Mouse (Mus musculus) left cerebral cortex, postnatal 4 days (tissue): ENCODE measurements around the gene Osbpl5. TPM values are rescaled to one million over a fixed set of nuclear protein-coding genes. Genes with fewer than 3 reads are reported as not detected.
"Not testable (repeated sequence)": the region's sequence is repeated elsewhere in the genome, so short reads cannot be mapped to it uniquely, and the experiment has no call there.

ENCODE experiments used
- DNase-seq: peaks from one replicate; pipeline ENCODE4 v3.0.0-alpha.2; 2022
- intact Hi-C: fragments of 180-260 bp; cut with DNase I; formaldehyde crosslinking; loops from one replicate; pipeline ENCODE4 v1.15.1; 2025
- total RNA-seq, 2 experiments: library from RNA; stranded (reverse); gene quantifications; 2 replicates each; pipeline ENCODE4 v1.2.3; 2021

Gene Osbpl5
- total RNA-seq, 2 experiments from 2014 or later = 67.5 to 84.1 TPM

DNA sequence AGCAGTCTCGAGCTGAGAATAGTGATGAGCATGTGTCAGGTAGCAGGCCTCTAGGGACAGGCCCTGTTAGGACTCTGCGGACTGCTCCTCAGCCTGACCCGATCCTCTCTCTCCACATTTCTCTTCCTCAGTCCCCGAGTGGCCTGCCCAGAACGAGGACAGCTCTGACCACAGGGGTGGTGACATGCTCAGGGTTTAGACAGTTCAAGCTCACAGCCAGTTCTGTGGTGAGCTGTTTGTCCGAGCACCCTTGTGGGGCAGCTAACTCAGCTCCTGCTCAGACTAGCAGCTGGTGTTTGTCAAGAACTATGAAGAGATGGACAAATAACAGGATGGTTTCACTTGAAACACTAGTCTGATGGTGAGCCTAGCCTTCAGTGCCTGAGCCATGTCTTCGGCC lies 45.4 kb downstream of the Osbpl5 start:
- intact Hi-C loops = no loop called here
- no peak for DNase-seq

DNA sequence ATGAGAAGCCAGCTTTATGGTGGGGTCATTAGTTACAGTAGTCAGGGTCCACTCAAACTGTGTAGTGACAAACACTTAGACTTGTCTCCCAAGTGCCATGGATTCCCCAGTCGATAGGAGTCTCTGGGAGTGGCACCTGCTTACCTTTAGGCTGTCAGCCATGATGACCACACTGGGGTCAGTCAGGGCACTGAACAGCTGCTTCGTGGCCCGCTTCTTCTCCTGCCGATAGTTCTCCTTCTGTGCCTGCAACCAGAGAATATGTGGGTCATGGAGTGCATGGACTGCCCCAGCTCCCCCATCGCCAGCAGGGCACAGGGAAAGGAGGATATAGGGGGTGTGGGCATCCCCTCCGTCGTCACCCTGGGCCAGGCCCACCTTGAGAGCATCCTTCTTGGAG lies 47.4 kb downstream of the Osbpl5 start:
- no peak for DNase-seq
- intact Hi-C loops = loop anchor here (5.0 kb wide), 1 partner anchor 53 kb away; no protein-coding TSS in a partner anchor

DNA sequence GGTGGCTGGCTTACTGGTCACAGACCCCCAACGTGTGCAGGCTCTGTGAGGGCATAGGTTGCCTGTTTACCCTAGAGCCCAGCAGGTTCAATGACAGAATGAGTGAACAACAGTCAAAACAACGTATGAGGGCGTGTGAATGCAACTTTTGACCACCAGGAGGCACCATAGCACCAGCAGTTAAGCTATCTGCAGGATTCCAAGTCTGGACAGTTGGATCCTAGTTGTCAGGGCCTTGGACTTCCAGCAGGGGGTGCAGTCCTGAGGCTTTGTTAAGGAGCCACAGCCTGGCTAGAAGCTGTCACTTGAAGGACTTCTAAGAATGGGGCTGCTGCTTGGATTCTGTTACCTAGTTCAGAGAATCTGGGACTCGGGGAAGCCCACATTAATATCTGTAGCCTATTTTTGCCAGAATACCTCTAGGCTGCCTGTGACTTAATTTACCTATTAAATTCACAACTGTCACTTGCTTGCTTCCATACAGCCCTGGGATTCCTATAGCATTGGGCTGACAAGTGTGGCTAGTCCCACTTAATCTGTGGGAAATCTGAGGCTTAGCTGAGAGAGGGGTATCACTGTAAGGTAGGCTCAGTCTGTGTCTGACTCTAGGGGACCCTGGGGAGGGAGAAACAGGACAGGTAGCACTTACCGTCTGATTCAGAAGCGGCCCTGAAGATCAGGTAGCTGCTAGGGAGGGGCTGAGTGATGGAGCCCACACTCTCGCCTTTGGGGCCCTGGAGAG lies 49.9 kb downstream of the Osbpl5 start:
- DNase-seq = peak; percentile 97
- intact Hi-C loops = loop anchor here (5.0 kb wide), 1 partner anchor 55 kb away; no protein-coding TSS in a partner anchor

DNA sequence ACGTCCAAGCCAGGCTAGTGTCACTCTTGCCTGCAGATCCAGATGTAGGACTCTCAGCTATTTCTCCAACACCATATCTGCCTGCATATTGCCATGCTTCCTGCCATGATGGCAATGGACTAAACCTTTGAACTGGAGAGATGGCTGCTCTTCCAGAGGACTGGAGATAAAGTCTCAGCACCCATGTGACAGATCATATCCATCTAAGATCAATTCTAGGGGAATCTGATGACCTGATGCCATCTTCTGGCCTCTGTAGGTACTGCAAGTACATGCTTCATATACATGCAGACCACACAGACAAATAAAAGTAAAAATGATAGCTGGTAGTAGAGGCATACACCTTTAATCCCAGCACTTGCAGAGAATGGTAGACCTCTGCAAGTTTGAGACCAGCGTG lies 60.6 kb downstream of the Osbpl5 start:
- DNase-seq = peak; percentile 35
- intact Hi-C loops = loop anchor here (10.0 kb wide), 1 partner anchor 111 kb away; no protein-coding TSS in a partner anchor

DNA sequence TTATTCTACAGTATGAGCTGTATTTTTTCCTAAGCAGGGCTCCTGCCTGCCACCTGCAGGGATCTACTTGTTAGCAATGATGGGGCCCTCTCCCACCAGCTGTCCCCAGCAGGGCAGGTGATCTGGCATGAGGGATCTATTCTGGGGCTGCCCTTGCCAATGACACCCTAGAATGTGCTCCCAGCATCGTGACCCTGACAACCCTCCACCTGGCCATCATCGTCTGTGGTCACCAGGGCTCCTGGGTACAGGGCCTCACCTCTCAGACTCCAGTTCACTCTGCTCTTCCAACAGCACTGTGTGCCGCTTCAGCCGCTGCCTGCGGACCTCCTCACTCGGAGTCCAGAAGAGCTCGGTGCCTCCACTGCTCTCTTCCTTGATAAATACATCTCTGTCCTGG lies 62.2 kb downstream of the Osbpl5 start:
- intact Hi-C loops = loop anchor here (10.0 kb wide), 1 partner anchor 110 kb away; no protein-coding TSS in a partner anchor
- DNase-seq = no peak

DNA sequence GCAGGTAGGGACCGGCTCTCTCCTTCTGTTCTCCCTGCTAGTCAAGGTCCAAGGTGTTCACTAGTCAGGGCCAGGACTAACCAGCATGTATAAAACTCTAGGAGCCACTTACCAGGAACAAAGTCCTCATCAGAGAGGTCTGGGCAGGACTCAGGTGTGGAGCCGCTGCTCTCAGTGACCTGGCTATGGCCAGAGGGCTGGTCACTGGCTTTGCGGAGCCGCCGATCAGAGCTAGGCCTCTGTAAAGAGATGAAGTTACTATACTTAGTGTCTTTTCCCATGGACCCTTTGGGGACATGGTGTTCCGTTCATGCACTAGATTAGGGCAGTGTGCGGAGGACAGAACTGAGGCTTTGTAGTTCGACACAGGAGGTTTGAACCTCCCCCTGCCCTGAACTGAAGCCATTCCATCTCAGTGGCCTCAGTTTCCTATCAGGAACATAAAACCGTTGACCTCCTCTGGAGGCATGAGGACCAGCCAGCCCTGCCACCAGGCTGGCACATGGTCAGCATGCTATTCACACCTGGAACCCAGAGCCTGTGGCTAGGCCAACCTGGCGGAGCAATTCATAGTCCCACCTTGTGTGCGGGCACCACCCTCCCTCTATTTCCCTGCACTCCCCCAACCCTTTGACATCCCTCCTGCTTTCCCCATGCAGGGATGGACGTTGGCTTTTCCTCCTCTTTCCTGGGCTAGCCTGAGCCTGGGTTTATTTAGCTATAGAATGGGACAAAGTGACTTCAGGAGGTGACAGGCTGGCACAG lies 63.9 kb downstream of the Osbpl5 start:
- no peak for DNase-seq

DNA sequence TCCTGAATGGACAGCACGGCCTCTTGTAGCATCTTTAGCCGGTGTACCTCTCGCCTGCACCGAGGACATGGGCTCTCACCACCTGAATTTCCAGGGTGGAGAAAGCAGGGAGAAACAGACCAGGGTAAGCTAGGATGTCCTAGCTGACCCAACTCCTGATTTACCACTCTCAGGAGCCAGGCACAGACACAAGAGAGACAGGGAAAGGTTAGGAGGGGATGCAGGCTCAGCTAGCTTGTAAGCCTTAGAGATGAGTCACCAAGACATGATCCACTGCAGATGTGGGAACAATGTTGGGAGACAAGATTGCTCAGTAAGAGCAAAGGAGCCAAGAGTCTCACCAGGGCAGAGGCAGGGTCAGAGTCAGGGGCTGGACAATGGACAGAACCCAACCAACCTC lies 64.9 kb downstream of the Osbpl5 start:
- no peak for DNase-seq
- intact Hi-C loops = loop anchor here (10.0 kb wide), 1 partner anchor 107 kb away; no protein-coding TSS in a partner anchor

More for the DNA sequence above, 63.9 kb downstream of the Osbpl5 start:
- intact Hi-C loops = loop anchor here (10.0 kb wide), 1 partner anchor 108 kb away; no protein-coding TSS in a partner anchor

DNA sequence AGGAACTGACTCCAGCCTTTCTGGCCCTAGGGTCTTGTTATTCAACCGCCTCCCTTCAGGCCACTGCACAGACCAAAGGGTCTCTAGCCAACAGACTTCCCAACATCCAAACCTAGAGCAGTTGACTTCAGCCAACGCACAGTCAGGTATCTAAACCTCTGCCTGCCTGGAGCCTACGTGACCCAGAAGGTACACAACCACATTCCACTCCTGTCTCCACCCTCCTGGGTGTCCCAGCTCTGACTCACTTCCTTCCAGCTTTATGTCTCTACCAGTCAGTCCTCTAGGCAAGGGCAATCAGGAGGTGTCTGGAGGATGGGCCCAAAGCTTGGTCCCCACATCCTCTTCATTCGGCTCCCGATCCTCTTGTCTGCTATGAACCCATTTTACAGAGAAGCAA lies 65.6 kb downstream of the Osbpl5 start:
- DNase-seq = no peak
- intact Hi-C loops = loop anchor here (10.0 kb wide), 1 partner anchor 106 kb away; no protein-coding TSS in a partner anchor

DNA sequence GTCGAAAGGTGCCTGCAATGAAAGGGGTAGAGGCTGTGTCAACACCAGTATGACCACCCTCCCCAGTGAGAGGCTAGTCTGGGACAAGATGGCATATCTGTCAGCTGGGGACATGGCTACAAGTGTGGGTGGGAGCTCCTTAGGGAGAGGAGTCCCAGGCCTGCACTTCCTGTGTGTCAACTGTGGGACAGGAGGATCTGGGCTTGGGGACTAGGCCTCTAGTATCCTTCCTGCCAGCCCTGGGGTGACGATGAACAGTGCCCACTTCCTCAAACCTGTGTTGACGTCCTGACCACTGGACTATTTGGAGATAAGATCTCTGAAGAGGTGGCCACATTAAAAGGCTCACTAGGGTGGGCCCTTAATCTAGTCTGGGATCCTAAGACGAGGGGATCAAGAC lies 66.8 kb downstream of the Osbpl5 start:
- DNase-seq = no peak
- intact Hi-C loops = loop anchor here (5.0 to 10.0 kb wide), 2 partner anchors 43 to 105 kb away; partner anchors contain the start of gene Tnfrsf22

DNA sequence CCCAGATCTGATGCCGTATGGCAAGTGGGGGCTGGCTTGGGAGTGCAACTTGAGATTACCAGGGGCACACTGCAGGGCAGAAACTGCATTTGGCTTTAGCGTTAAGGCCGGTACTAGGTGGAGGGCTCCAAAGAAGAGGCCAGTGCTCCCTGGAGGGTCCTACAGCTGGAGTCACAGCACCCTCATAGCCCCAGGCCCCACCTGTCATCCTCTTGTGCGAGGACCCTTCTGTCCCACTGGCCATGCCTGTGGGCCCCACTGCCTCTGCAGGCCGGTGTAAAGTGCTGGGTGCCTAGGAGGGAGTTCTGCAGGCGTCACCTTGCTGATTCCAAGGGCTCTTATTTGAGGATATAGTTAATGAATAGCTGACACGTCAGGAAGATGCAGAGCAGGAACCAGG lies 67.3 kb downstream of the Osbpl5 start:
- intact Hi-C loops = loop anchor here (5.0 kb wide), 1 partner anchor 42 kb away; the partner anchor contains the start of gene Tnfrsf22
- no peak for DNase-seq

DNA sequence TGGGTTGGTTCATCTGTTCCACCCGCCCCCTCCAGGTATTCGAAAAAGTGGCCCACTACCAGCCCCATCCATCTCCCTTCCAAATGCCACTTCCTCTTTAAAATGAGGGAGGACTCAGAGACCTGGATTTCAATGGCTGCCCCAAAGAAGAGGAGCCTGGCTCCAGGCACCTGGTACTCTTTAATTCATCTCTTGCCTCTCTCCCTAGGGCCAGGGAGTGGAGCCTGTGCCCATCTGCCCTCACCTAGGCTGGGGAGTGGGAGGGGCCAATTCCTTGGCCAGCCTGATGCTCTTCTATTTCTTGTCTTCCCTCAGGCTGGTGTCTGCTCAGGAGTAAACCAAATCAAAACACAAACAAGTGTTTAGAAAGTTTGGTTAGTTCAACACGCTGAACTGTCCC lies 70.1 kb downstream of the Osbpl5 start:
- DNase-seq = not testable (repeated sequence)
- intact Hi-C loops = loop anchor here (5.0 kb wide), 1 partner anchor 39 kb away; the partner anchor contains the start of gene Tnfrsf22

DNA sequence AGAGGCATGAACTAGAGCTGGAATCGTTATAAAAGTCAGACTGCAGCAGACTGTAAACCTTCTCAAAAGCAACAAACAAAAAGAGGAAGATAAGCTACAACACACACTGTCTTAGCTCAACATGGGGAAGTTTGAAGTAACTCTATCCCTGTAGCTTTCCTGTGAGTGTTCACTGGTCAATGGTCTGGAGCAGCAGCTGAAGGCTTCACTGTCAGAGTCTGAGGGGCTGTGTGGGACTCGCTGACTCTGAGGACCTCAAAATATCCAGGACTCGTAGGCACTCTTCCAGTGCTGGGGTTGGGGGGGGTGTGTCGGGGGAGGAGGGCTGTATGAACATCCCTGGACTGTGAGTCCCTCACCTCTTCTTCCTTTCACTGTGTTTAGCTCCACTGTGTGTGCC lies 70.6 kb downstream of the Osbpl5 start:
- intact Hi-C loops = loop anchor here (5.0 kb wide), 1 partner anchor 39 kb away; the partner anchor contains the start of gene Tnfrsf22
- DNase-seq = not testable (repeated sequence)

DNA sequence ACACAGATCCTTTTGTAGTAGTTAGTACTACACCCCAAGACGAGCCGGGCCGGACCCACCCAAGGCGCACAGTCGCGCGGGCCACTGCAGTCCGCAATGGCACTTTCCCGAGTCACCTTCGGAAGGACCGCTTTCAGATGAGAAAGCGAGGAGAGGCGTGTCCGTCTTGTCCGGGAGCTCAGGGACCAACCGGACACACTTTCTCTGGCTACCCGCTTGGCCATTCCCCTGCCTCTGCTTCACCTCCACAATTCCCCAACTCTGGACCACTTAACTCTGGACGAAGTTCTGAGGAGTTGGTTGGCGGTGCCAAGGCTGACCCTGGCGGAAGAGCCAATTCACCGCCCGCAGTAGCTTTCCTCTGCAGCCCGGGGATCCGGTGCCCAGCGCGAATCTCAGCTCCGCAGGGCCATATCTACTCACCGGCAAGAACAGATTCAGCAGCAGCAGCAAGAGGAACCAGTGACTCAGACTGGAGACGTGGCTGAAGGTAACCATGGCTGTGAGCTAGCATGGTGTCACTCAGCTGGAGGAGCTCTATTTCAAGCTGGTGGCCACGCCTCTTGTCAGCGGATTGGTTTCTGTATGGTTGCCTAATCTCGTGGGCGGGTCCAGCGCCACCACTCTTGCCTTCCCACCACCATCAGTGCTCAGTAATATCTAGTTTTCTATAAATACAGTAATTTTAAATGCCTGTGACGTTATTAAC lies 71.3 kb downstream of the Osbpl5 start, which contains the start of gene Tnfrsf23:
TSS of gene Tnfrsf23 (minus strand) at position 514 of the 709 bp plus-strand sequence.
- intact Hi-C loops = loop anchor here (5.0 kb wide), 1 partner anchor 38 kb away; the partner anchor contains the start of gene Tnfrsf22
- peak; percentile 47 for DNase-seq

DNA sequence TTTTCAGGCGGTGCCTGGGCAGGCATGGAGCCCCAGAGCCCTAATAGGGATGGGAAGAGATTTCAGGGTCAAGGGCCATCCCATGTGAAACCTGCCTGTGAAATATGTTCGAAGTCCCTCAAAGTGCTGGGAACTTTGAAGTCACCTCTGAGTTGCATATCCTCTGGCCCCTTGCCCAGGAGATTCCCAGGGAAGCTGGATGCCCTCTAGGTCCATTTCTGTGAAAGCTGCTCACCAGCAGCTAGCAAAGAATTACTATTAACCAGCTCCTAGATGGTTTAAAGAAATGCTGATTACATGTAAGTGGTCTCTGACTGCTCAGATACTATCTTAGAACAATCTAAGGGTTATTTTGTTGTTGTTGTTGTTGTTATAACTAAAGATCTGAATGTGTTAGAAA lies 72.2 kb downstream of the Osbpl5 start:
- intact Hi-C loops, DNase-seq: not testable (repeated sequence)

DNA sequence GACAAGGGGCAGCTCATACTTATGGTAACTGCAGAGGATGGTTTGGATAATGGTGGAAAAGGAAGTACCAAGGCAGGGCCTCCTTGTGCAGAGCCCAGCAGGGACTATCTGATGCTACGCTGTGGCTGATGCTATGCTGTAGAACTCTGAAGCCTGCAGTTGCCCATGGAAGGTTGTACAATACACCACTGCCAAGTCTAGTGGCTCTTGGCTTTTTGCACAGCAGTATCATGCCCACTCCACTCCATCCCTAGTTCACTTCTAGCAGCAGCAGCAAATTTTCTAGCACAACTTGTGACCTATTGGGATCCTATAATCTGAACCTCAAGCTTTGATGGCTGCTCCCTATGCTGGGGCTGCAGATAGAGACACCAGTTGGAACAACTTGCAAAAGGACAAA lies 75.2 kb downstream of the Osbpl5 start:
- no peak for DNase-seq
- intact Hi-C loops = no loop called here

DNA sequence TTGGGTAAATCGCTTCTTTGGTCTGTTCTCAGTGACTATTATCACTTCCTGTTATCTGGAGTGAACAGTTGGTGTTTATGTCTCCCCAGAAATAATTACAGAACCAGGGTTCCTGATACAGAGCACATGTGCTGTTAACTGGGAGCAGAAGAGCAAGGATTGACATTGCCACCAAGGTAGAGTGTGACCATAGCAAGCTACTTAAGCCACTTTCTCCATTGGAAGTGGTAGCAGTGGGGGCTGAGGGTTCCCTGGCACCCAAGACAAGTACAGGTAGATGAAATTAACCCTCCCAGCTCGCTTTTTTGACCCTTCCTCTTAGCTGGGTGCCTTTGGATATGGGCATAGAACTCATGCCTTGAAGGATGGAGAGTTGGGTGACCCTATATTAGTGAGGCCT lies 75.9 kb downstream of the Osbpl5 start:
- DNase-seq, intact Hi-C loops: not testable (repeated sequence)

DNA sequence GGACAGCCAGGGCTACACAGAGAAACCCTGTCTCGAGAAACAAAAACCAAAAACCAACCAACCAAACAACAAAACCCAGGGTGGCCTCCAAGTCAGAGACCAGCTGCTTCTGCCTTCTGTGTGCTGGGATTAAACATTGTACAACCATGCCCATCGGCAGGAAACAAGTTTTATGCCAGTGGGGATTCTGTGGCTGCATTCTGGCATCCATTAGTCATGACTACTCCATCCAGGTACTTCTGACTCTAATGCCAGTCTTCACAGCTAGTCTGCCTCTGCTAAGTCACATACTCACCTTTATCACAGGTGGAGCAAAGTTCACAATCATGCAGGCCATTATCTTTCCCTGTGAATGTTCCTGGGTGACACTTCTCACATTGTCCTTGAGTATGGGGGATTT lies 77.1 kb downstream of the Osbpl5 start:
- intact Hi-C loops = not testable (repeated sequence)

DNA sequence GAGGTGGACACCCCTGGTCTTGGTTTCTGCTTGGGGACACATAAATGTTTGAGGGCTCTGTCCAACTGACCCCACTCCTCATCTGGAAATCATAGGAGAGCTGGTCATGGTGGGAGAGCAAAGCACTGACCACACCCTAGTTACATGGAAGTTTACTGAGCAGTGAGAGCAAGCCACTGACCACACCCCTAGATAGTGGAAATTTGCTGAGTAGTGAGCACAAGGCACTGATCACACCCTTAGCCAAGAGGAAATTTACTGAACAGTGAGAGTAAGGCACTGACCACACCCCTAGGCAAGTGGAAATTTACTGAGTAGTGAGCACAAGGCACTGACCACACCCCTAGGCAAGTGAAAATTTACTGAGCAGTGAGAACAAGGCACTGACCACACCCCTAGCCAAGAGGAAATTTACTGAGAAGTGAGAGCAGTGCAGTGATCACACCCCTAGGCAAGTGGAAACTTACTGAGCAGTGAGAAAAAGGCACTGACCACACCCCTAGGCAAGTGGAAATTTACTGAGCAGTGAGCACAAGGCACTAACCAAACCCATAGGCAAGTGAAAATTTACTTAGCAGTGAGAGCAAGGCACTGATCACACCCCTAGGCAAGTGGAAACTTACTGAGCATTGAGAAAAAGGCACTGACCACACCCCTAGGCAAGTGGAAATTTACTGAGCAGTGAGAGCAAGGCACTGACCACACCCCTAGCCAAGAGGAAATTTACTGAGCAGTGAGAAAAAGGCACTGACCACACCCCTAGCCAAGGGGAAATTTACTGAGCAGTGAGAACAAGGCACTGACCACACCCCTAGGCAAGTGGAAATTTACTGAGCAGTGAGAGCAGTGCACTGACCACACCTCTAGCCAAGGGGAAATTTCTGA lies 90.1 kb downstream of the Osbpl5 start:
- intact Hi-C loops = no loop called here
- no peak for DNase-seq

More for the DNA sequence above, 77.1 kb downstream of the Osbpl5 start:
- DNase-seq = not testable (repeated sequence)

DNA sequence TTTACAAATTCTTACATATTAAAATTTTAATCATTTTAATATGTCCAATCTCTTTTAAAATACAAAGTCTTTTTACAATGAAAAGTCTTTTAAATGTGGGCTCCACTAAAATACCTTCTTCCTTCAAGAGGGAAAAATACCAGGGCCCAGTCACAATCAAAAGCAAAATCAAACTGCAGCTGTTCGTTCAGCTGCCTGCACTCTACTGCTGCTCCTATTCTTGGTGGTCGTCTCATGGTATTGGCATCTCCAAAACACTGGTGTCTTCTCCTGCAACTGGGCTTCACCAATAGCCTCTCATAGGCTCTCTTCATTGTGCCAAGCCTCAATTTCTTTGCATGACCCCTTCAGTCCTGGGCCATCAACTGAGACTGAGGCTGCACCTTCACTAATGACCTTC lies 93.3 kb downstream of the Osbpl5 start:
- no peak for DNase-seq
- intact Hi-C loops = no loop called here
